Mouse (Mus musculus): Measurements from ENCODE around the gene Rdh7. TPM values are rescaled to one million over a fixed set of nuclear protein-coding genes. Genes with fewer than 3 reads are reported as not detected.
"Not testable (repeated sequence)": the region's sequence is repeated elsewhere in the genome, so short reads cannot be mapped to it uniquely, and the experiment has no call there.

Rdh7 gene
- polyA plus RNA-seq, 1 experiment from 2014 or later = not detected

- H3K9ac ChIP-seq (replicated peaks; ENCODE audit: low read length) = no peak overlapping the region
- DNase-seq (no peak), ATAC-seq (ENCODE audit: low FRiP score, low TSS enrichment) (no peak)
- no peak overlapping the region for H3K27ac ChIP-seq (replicated peaks; ENCODE audit: low read depth, low read length)
- no peak overlapping the region for H3K4me3 ChIP-seq (replicated peaks; ENCODE audit: low read depth, low read length)
- H3K4me1 ChIP-seq (ENCODE audit: control insufficient read depth, insufficient read depth, low read length) = no peaks in the 10 kb centered on the region
- no peaks in the 10 kb centered on the region for H3K9me3 ChIP-seq (ENCODE audit: control insufficient read depth, low read length)
- H3K36me3 ChIP-seq (ENCODE audit: control insufficient read depth, insufficient read depth, low read length) = no peaks in the 10 kb centered on the region
- H3K27me3 ChIP-seq (ENCODE audit: control insufficient read depth, insufficient read depth, low read length) = no peaks in the 10 kb centered on the region
- H3K4me2 ChIP-seq (ENCODE audit: low read length) = no peak overlapping the region
- 75% methylated on average over 5 of the region's 5 CpGs for WGBS
Observed at GRCm38 (mm10) chr10:127899783-127900182, 11.2 kb upstream of the Rdh7 start.

GRCm38 (mm10) chr10:127898218-127898617 is 9.6 kb upstream of the Rdh7 start, which contains the start of gene Sdr9c7:
Sdr9c7 (plus strand) TSS chr10:127898518.
- WGBS = 91% methylated on average over 2 of the region's 2 CpGs
- H3K4me2 ChIP-seq (ENCODE audit: low read length) = no peak within 1 kb of the TSS
- ATAC-seq (ENCODE audit: low FRiP score, low TSS enrichment) = no peak

GRCm38 (mm10) chr10:127897506-127897905 is 8.9 kb upstream of the Rdh7 start:
- H3K4me1 ChIP-seq (ENCODE audit: control insufficient read depth, insufficient read depth, low read length) = no peaks in the 10 kb centered on the region
- H3K9ac ChIP-seq (replicated peaks; ENCODE audit: low read length) = no peak overlapping the region
- H3K27me3 ChIP-seq (ENCODE audit: control insufficient read depth, insufficient read depth, low read length) = no peaks in the 10 kb centered on the region
- ATAC-seq (ENCODE audit: low FRiP score, low TSS enrichment) (no peak), DNase-seq (no peak)
- no peaks in the 10 kb centered on the region for H3K36me3 ChIP-seq (ENCODE audit: control insufficient read depth, insufficient read depth, low read length)
- no peak overlapping the region for H3K27ac ChIP-seq (replicated peaks; ENCODE audit: low read depth, low read length)
- no peak overlapping the region for H3K4me3 ChIP-seq (replicated peaks; ENCODE audit: low read depth, low read length)
- WGBS = 91% methylated on average over 3 of the region's 3 CpGs
- H3K4me2 ChIP-seq (ENCODE audit: low read length) = no peak overlapping the region
- no peaks in the 10 kb centered on the region for H3K9me3 ChIP-seq (ENCODE audit: control insufficient read depth, low read length)

More at GRCm38 (mm10) chr10:127898218-127898617, 9.6 kb upstream of the Rdh7 start, which contains the start of gene Sdr9c7:
- H3K4me1 ChIP-seq (ENCODE audit: control insufficient read depth, insufficient read depth, low read length) = no peaks in the 10 kb centered on the region
- H3K4me3 ChIP-seq (replicated peaks; ENCODE audit: low read depth, low read length) = no peak within 1 kb of the TSS
- no peaks in the 10 kb centered on the region for H3K9me3 ChIP-seq (ENCODE audit: control insufficient read depth, low read length)
- H3K27me3 ChIP-seq (ENCODE audit: control insufficient read depth, insufficient read depth, low read length) = no peaks in the 10 kb centered on the region
- H3K9ac ChIP-seq (replicated peaks; ENCODE audit: low read length) = no peak within 1 kb of the TSS
- no peak within 1 kb of the TSS for H3K27ac ChIP-seq (replicated peaks; ENCODE audit: low read depth, low read length)
- H3K36me3 ChIP-seq (ENCODE audit: control insufficient read depth, insufficient read depth, low read length) = no peaks in the 10 kb centered on the region
- DNase-seq = no peak

- Histone ChIP-seq H3K27me3 (ENCODE audit: control insufficient read depth, insufficient read depth, low read length) (no peaks in the 10 kb centered on the region), H3K9me3 (ENCODE audit: control insufficient read depth, low read length) (no peaks in the 10 kb centered on the region), H3K27ac (replicated peaks; ENCODE audit: low read depth, low read length) (no peak overlapping the region), H3K4me1 (ENCODE audit: control insufficient read depth, insufficient read depth, low read length) (no peaks in the 10 kb centered on the region), H3K4me2 (ENCODE audit: low read length) (no peak overlapping the region), H3K9ac (replicated peaks; ENCODE audit: low read length) (no peak overlapping the region), H3K36me3 (ENCODE audit: control insufficient read depth, insufficient read depth, low read length) (no peaks in the 10 kb centered on the region), H3K4me3 (replicated peaks; ENCODE audit: low read depth, low read length) (no peak overlapping the region)
- ATAC-seq (ENCODE audit: low FRiP score, low TSS enrichment) = no peak
- 72% methylated on average over 5 of the region's 5 CpGs for WGBS
- DNase-seq = no peak
Observed at GRCm38 (mm10) chr10:127896705-127897104, 8.1 kb upstream of the Rdh7 start.

- not testable (repeated sequence) for H3K4me1 ChIP-seq (ENCODE audit: control insufficient read depth, insufficient read depth, low read length); H3K9ac ChIP-seq (replicated peaks; ENCODE audit: low read length); H3K36me3 ChIP-seq (ENCODE audit: control insufficient read depth, insufficient read depth, low read length); H3K27me3 ChIP-seq (ENCODE audit: control insufficient read depth, insufficient read depth, low read length); ATAC-seq (ENCODE audit: low FRiP score, low TSS enrichment); H3K27ac ChIP-seq (replicated peaks; ENCODE audit: low read depth, low read length); DNase-seq; H3K4me3 ChIP-seq (replicated peaks; ENCODE audit: low read depth, low read length); H3K9me3 ChIP-seq (ENCODE audit: control insufficient read depth, low read length); H3K4me2 ChIP-seq (ENCODE audit: low read length)
- 63% methylated on average over 5 of the region's 5 CpGs for WGBS
Observed at GRCm38 (mm10) chr10:127893163-127894022, 4.8 kb upstream of the Rdh7 start.

DNA sequence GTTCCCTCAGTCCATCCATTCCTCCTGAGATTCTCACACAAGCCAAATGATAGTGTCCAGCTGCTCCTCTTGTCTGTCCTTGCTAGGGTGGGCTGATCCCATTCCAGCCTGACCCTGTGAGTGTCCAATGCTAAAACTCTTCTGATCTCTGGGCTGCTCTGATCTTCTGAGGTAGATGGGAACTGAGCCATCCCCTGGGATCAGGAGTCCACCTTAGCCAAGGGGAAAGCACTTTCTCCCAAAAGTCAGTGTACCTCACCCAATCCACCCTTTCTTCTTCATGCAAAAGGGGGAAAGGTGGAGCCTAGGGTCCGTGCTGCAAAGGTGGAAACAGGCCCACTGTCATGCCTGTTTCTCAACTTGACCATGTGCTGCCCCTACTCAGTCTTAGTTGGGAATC is 2.9 kb upstream of the Rdh7 start:
- Histone ChIP-seq H3K27me3 (ENCODE audit: control insufficient read depth, insufficient read depth, low read length) (no peaks in the 10 kb centered on the region), H3K9me3 (ENCODE audit: control insufficient read depth, low read length) (no peaks in the 10 kb centered on the region), H3K4me1 (ENCODE audit: control insufficient read depth, insufficient read depth, low read length) (no peaks in the 10 kb centered on the region), H3K27ac (replicated peaks; ENCODE audit: low read depth, low read length) (no peak overlapping the region), H3K36me3 (ENCODE audit: control insufficient read depth, insufficient read depth, low read length) (no peaks in the 10 kb centered on the region), H3K9ac (replicated peaks; ENCODE audit: low read length) (no peak overlapping the region), H3K4me2 (ENCODE audit: low read length) (no peak overlapping the region), H3K4me3 (replicated peaks; ENCODE audit: low read depth, low read length) (no peak overlapping the region)
- no peak for ATAC-seq (ENCODE audit: low FRiP score, low TSS enrichment)
- DNase-seq = no peak
- 94% methylated on average over 1 of the region's 1 CpGs for WGBS

- no peaks in the 10 kb centered on the region for H3K36me3 ChIP-seq (ENCODE audit: control insufficient read depth, insufficient read depth, low read length)
- no peak overlapping the region for H3K4me3 ChIP-seq (replicated peaks; ENCODE audit: low read depth, low read length)
- H3K9me3 ChIP-seq (ENCODE audit: control insufficient read depth, low read length) = no peaks in the 10 kb centered on the region
- H3K27me3 ChIP-seq (ENCODE audit: control insufficient read depth, insufficient read depth, low read length) = no peaks in the 10 kb centered on the region
- no peak overlapping the region for H3K9ac ChIP-seq (replicated peaks; ENCODE audit: low read length)
- ATAC-seq (ENCODE audit: low FRiP score, low TSS enrichment) (no peak), DNase-seq (no peak)
- WGBS = 86% methylated on average over 4 of the region's 4 CpGs
- no peak overlapping the region for H3K27ac ChIP-seq (replicated peaks; ENCODE audit: low read depth, low read length)
- H3K4me1 ChIP-seq (ENCODE audit: control insufficient read depth, insufficient read depth, low read length) = no peaks in the 10 kb centered on the region
- no peak overlapping the region for H3K4me2 ChIP-seq (ENCODE audit: low read length)
Observed at GRCm38 (mm10) chr10:127886971-127887370, 1.6 kb downstream of the Rdh7 start.

DNA sequence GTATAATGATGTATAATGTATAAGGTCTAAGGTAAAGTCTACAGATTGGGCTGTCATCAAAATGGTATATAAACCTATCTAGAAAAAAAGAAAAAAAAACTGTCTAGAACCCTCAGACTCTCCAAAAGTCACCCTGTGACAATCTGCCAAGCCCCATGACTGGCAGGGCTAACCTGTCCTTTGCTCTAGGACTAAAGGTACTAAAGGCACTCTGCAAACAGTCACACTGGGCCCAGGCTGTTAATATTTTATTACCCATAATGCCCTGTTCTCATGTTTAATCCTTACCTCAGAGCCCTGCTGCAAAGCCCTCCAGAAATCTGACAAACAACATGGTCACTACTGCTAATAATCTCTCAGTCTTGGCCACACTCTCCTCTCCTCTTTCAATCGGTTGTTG is 2.1 kb downstream of the Rdh7 start:
- Histone ChIP-seq H3K27ac (replicated peaks; ENCODE audit: low read depth, low read length) (no peak overlapping the region), H3K27me3 (ENCODE audit: control insufficient read depth, insufficient read depth, low read length) (no peaks in the 10 kb centered on the region), H3K9ac (replicated peaks; ENCODE audit: low read length) (no peak overlapping the region), H3K4me1 (ENCODE audit: control insufficient read depth, insufficient read depth, low read length) (no peaks in the 10 kb centered on the region), H3K4me3 (replicated peaks; ENCODE audit: low read depth, low read length) (no peak overlapping the region), H3K4me2 (ENCODE audit: low read length) (no peak overlapping the region), H3K36me3 (ENCODE audit: control insufficient read depth, insufficient read depth, low read length) (no peaks in the 10 kb centered on the region), H3K9me3 (ENCODE audit: control insufficient read depth, low read length) (no peaks in the 10 kb centered on the region)
- DNase-seq (no peak), ATAC-seq (ENCODE audit: low FRiP score, low TSS enrichment) (no peak)
- WGBS = 81% methylated on average over 1 of the region's 1 CpGs

GRCm38 (mm10) chr10:127881041-127881440 is 7.6 kb downstream of the Rdh7 start:
- H3K9ac ChIP-seq (replicated peaks; ENCODE audit: low read length) = no peak overlapping the region
- 85% methylated on average over 4 of the region's 4 CpGs for WGBS
- H3K4me3 ChIP-seq (replicated peaks; ENCODE audit: low read depth, low read length) = no peak overlapping the region
- no peak overlapping the region for H3K4me2 ChIP-seq (ENCODE audit: low read length)
- ATAC-seq (ENCODE audit: low FRiP score, low TSS enrichment) = no peak
- no peaks in the 10 kb centered on the region for H3K9me3 ChIP-seq (ENCODE audit: control insufficient read depth, low read length)
- no peaks in the 10 kb centered on the region for H3K4me1 ChIP-seq (ENCODE audit: control insufficient read depth, insufficient read depth, low read length)
- H3K27me3 ChIP-seq (ENCODE audit: control insufficient read depth, insufficient read depth, low read length) = no peaks in the 10 kb centered on the region
- no peak for DNase-seq
- H3K36me3 ChIP-seq (ENCODE audit: control insufficient read depth, insufficient read depth, low read length) = no peaks in the 10 kb centered on the region
- no peak overlapping the region for H3K27ac ChIP-seq (replicated peaks; ENCODE audit: low read depth, low read length)

All from midbrain, embryonic 14.5 days (tissue).